Mouse (Mus musculus) CH12.LX (cell line): ENCODE measurements around the gene Sertad4.

Experiments used
- BHLHE40 ChIP-seq: IDR thresholded peaks from 2 replicates; pipeline ENCODE4 v1.6.1; 2011; ENCODE audit warnings: mild to moderate bottlenecking, low read depth, low read length, improper control_type of control experiment
- CHD2 ChIP-seq: IDR thresholded peaks from 2 replicates; pipeline ENCODE4 v1.6.1; 2011; ENCODE audit warnings: low read length, improper control_type of control experiment
- CTCF ChIP-seq, 2 experiments: IDR thresholded peaks in 1 of 2; conservative IDR thresholded peaks in 1 of 2; 2 replicates each; pipeline ENCODE4 v1.5.1; 2011 to 2012; ENCODE audit warnings: low read depth in 2 of 2, low read length in 2 of 2, improper control_type of control experiment in 1 of 2, inconsistent platforms in 1 of 2, mild to moderate bottlenecking in 1 of 2, moderate library complexity in 1 of 2
- EP300 ChIP-seq: IDR thresholded peaks from 2 replicates; pipeline ENCODE4 v1.6.1; 2011; ENCODE audit warnings: low read length, improper control_type of control experiment
- ETS1 ChIP-seq: conservative IDR thresholded peaks from 2 replicates; pipeline ENCODE4 v1.6.1; 2012; ENCODE audit warnings: low read depth, mild to moderate bottlenecking, inconsistent platforms, low read length, improper control_type of control experiment, moderate library complexity
- GABPA ChIP-seq: IDR thresholded peaks from 2 replicates; pipeline ENCODE4 v1.6.1; 2012; ENCODE audit warnings: low read depth, low read length, improper control_type of control experiment, inconsistent platforms; ENCODE audit not compliant: insufficient replicate concordance
- MAFK ChIP-seq: IDR thresholded peaks from 2 replicates; pipeline ENCODE4 v1.6.1; 2011; ENCODE audit warnings: low read length, improper control_type of control experiment; ENCODE audit not compliant: insufficient replicate concordance
- POLR2A ChIP-seq: IDR thresholded peaks from 2 replicates; pipeline ENCODE4 v1.6.1; 2011; ENCODE audit warnings: low read depth, mild to moderate bottlenecking, improper control_type of control experiment, low read length
- RAD21 ChIP-seq: IDR thresholded peaks from 2 replicates; pipeline ENCODE4 v1.6.1; 2011; ENCODE audit warnings: low read depth, mild to moderate bottlenecking, low read length, improper control_type of control experiment, moderate library complexity
- USF1 ChIP-seq: IDR thresholded peaks from 2 replicates; pipeline ENCODE4 v1.6.1; 2014; ENCODE audit warnings: low read depth, mild to moderate bottlenecking, inconsistent platforms, low read length, improper control_type of control experiment
- ZC3H11A ChIP-seq: IDR thresholded peaks from 2 replicates; pipeline ENCODE4 v1.6.1; 2012; ENCODE audit warnings: low read depth, mild to moderate bottlenecking, inconsistent platforms, low read length, improper control_type of control experiment

GRCm38 (mm10) chr1:192841094-192841813, 14.3 kb downstream of the Sertad4 start:
- TF ChIP-seq POLR2A (no peak), MAFK (no peak), CTCF (conservative IDR thresholded peaks at IDR 0.05 in 1 of 2, IDR thresholded peaks at IDR 0.05 in 1 of 2; ENCODE audit: low read depth in 2 of 2, low read length in 2 of 2) (no peak), RAD21 (no peak), GABPA (no peak), CHD2 (no peak), EP300 (no peak), ZC3H11A (no peak), BHLHE40 (no peak), USF1 (no peak), ETS1 (no peak)
